Mouse (Mus musculus): Measurements from ENCODE around the gene Wbp1.

- TF ChIP-seq MEF2A (IDR thresholded peaks at IDR 0.05; ENCODE audit: borderline replicate concordance, low read depth, low read length) (no peak), POLR2A (IDR thresholded peaks at IDR 0.05; ENCODE audit: low read depth, low read length) (no peak), CTCF (conservative IDR thresholded peaks at IDR 0.05 in 1 of 2, IDR thresholded peaks at IDR 0.05 in 1 of 2; ENCODE audit: low read depth in 2 of 2, low read length in 2 of 2) (no peak), MAZ (IDR thresholded peaks at IDR 0.05; ENCODE audit: low read depth, low read length) (no peak), USF1 (IDR thresholded peaks at IDR 0.05; ENCODE audit: low read depth, low read length) (no peak), SIN3A (IDR thresholded peaks at IDR 0.05; ENCODE audit: low read length) (no peak), CHD2 (IDR thresholded peaks at IDR 0.05; ENCODE audit: low read length) (no peak), POLR2AphosphoS2 (IDR thresholded peaks at IDR 0.05; ENCODE audit: low read depth, low read length) (no peak), HCFC1 (IDR thresholded peaks at IDR 0.05; ENCODE audit: low read depth, low read length) (no peak), NRF1 (IDR thresholded peaks at IDR 0.05; ENCODE audit: low read depth, low read length) (no peak), MXI1 (IDR thresholded peaks at IDR 0.05; ENCODE audit: low read depth, low read length) (no peak), TCF12 (IDR thresholded peaks at IDR 0.05; ENCODE audit: low read depth, low read length) (no peak)
Measured at GRCm38 (mm10) chr6:83070311-83071219, 50.8 kb downstream of the Wbp1 start.
